Mouse (Mus musculus) CD4-positive, CD25-positive, alpha-beta regulatory T cell, adult 4 months (primary cell): ENCODE results near the gene Ino80. TPM values are rescaled to one million over a fixed set of nuclear protein-coding genes. Genes with fewer than 3 reads are reported as not detected.
"Not testable (repeated sequence)": the region's sequence is repeated elsewhere in the genome, so short reads cannot be mapped to it uniquely, and the experiment has no call there.

Experiments
- ATAC-seq: one replicate; pipeline ENCODE4 v1.8.0; 2017
- polyA plus RNA-seq, 2 experiments: library from polyadenylated mRNA; unstranded; fragments of 100-300 nt; shearing (Covaris generic); gene quantifications; one replicate each; pipeline ENCODE4 v1.2.1; 2017

Gene Ino80
- polyA plus RNA-seq: 1 to 10 TPM; 8.0 to 9.3 TPM

DNA sequence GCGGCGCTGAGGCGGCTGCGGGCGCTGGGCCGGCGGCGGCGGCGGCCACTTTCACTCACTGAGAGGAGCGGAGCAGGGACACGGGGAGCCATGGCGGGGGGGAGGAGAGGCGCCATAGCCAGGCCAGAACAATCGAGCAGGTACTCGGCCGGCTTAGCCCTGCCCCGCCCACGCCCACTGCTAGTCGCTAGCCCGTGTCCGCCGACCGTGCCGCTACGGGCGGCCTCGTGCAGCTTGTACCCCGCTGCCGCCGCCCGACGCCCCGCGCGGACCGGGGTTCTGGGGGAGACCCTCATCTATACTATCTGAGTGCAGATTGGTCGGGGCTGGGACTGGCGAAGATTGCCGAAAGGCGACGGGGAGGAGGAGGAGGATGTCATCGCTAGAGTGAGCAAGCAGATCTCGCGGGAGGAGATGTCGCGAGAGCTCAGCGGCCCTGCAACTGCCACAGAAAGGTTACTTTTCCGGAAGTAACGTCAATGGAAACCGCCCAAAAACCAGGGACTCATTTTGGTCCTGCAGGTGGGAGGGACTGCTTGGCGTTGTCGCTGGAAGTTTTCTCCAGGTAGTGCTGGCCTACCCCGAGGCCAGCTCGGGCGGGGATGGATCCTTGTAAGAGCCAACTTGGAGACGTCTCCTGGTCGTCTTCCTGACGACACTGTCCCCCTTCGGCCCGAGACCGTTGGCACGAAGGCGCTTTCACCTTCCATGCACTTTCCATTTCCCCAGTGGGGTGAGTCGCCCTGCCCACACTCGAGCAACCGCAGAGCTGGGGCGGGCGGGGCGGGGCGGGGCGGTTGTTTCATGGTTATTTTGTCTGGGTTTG, at the start of gene Ino80:
TSS of gene Ino80 (minus strand) at position 117 of the 826 bp plus-strand sequence.
- ATAC-seq: peak; percentile 91

DNA sequence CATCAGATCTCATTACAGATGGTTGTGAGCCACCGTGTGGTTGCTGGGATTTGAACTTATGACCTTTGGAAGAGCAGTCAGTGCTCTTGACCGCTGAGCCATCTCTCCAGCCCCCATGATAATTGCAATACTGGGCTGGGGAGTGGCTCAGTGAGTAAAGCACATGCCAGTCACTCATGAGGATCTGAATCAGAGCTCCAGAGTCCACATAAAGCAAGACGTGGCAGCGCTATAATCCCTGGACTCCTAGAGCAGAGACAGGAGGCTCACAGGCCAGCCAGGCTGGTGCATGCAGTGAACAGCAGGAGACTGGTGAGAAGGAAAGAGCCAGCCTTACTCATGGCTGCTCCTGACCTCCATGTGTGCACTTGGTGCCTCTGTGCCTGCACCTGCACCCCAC, 47.9 kb upstream of the Ino80 start:
- no peak for ATAC-seq

DNA sequence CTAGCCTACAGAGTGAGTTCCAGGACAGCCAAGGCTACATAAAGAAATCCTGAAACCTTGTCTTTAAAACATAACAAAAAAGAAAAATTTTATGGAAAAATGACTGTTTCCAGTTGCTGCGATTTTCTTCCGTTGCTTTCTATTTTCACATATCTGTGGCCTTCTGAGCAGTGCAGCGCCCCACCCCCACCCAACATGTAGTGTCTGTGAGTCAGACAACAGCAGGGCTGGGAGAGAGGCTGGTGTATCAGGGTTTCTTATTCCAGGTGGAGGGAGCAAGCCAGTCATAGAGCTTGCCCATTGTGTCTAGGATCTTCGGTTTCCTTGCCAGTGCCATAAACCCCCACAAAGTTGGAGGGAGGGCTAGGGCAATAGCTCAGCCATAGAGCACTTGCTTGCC, 46.3 kb upstream of the Ino80 start:
- no peak for ATAC-seq

DNA sequence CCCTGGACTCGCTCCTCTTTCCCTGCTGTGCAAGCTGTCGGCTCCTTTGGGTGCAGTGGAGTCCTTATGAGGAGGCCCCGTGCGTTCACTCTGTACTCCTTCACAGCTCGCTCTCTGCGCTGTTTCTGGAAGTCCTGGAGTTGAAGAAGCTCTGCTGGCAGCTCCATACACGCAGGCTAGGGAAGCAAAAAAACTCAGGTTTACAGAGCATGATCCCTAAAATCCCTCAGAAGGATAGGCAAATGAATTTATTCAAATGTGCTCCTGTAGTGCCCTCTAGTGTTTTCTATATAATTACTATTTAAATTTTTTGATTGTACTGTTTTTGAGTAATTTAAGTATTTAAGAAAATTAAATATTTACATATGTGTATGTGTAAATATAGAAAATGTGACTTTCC, 43.1 kb upstream of the Ino80 start:
- no peak for ATAC-seq

DNA sequence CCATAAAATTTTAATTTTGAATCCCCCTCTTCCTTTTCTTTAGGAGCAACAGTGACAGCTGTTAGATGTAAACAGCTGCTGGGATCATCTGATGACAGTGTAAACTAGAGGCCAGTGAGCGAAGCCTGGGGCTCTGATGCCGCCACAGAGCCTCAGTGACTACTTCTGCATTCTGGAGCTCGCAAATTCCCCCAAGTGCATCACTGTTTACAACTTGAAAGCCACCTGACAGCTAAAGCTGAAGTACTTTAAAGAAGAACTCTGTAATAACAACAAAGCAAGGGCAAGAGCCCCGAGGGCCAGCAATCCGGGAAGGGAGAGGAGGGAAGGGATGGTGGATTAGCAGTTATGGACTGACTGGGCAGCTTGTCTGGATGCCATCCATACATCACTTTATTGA, 39.3 kb upstream of the Ino80 start:
- no peak for ATAC-seq

DNA sequence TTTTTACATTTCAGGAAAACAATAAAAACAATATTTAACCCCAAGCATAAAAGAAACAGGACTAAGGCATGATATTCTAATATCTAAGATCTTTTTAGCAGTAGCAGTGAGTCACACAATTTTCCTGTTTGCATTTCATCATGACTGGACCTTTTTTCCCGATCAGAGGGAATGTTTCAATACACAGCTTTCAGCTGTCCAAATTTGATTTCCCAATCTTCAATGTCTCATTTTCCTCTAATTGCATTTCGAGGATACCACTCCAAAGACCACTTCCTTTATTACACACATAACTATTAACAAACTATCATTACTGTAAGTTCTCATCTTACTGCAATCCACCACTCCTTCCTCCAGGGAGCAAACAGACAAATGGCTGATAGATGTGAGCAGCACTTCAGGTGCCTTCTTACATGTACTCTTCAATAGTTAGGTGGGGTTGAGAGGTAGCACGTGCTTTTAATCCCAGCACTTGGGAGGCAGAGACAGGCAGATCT, 36.6 kb upstream of the Ino80 start:
- ATAC-seq: no peak

DNA sequence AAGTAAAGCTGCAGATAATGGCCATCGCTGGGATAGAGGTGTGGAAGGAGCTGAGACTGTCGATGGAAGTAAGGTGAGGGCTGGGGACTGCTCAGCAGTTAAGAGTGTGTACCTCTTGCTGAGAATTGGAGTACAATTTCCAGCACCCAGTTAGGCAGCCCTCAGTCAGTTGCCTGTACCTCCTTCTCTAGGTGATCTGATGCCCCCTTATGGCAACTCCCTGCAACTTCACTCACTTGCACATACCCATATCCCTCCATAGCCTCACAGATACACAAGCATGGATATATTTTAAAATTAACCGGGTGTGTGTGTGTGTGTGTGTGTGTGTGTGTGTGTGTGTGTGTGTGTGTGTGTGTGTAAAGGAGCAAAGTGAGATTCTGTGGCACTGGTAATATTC, 34.8 kb upstream of the Ino80 start:
- ATAC-seq: no peak

DNA sequence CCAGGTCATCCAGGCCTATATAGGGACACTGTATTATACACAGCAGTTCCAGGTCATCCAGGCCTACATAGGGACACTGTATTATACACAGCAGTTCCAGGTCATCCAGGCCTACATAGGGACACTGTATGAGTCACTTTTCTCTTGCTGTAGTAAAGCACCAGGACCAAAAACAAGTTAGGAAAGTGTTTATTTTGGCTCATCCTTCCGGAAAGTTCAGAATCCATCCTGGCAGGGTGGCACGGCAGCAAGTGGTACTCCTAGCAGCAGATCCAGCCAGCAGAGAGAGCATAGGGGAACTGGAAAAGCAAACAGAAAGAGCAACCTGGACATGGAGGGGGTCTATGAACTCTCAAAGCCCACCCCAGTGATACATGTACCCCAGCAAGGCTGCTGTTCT, 33.4 kb upstream of the Ino80 start:
- ATAC-seq: no peak

DNA sequence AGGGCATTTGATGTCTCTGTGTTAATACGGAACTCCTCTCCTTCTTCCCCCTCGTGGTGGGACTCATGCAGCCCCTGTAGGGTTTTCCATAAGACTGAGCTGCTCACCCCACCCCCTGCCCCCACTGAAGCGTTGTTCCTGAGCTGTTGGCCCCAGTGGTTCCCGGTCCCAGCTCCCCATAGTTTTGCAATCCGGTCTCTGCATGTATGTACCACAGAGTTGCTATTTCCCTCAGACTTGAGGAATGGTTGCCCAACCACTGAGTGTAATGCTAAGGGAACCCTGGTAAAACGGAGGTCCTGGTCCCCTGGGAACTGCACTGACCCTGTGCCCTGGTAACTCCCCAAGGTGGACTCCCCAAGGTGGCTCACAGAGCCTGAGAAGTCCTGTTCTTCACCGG, 31.0 kb upstream of the Ino80 start:
- not testable (repeated sequence) for ATAC-seq

DNA sequence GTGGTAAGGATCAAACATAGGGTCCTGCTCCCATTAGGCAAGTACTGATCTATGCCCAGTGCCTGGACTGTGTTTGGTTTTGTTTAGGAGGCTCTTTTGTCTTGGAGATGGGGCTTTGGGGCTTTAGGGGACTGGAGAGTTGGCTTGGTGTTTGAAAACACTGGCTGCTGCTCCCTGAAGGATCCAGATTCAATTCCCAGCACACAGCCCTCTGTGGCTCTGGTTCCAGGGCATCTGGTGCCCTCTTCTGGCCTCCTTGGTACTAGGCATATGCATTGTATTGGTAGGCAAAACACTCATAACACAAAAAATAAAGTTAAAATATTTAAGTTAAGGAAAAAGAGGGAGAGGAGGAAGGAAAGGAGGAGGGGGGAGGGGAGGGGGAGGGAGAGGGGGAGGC, 29.6 kb upstream of the Ino80 start:
- no peak for ATAC-seq

DNA sequence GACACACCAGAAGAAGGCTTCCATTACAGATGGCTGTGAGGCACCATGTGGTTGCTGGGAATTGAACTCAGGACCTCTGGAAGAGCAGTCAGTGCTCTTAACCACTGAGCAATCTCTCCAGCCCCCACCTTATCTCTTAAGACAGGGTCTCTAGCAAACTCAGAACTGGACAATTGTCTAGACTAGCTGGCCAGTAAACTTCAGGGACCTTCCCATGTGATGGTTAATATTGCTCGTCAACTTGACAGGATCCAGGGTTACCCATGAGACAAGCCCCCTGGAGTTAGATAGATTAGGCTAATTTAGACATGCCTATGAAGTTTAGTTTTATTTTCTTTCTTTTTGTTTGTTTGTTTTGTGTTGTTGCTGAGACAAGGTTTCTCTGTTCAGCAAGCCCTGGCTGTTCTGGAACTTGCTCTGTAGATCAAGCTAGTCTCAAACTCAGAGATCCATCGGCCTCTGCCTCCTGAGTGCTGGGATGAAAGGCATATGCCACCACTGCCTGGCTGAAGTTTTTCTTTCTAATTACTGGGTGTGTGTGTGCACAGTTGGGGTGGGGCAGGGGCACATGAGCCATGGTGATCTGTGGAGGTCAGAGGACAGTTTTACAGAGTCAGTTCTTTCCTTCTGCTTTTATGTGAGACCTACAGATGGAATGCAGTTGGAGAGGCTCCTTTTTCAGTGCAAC, 23.6 kb upstream of the Ino80 start:
- ATAC-seq: no peak

DNA sequence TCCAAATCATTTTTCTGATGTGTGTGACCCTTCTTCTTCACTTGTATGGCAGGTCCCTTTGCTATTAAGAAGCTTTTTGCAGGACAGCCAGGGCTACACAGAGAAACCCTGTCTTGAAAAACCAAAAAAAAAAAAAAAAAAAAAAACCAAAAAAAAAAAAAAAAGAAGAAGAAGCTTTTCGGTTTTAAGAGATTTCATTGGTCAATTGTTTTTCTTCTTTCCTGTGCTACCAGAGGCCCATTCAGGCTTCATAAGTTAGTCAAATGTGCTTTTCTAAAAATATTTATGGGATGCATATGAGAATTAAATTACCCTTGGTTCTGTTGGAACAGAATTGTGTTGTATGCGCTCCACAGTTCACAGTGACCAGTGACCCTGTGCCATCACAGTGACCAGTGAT, 21.4 kb upstream of the Ino80 start:
- no peak for ATAC-seq

DNA sequence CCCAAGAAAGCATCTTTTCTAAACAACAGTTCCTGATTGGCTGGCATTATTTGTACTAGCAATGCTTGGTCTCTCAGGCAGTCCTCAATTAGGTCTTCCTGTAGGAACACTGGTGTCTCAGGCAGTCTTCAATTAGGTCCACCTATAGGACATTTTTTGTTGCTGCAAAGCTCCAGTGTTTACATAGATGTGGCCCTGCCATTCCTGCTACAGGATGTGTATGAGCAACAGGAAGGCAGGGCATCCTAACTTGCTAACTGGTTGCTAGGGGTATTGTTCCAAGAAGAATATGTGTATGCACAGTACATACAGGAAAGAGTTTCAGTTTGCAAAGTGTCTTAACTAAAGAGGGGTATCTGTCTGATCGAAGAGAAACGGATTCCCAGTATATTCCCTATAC, 18.6 kb upstream of the Ino80 start:
- no peak for ATAC-seq

DNA sequence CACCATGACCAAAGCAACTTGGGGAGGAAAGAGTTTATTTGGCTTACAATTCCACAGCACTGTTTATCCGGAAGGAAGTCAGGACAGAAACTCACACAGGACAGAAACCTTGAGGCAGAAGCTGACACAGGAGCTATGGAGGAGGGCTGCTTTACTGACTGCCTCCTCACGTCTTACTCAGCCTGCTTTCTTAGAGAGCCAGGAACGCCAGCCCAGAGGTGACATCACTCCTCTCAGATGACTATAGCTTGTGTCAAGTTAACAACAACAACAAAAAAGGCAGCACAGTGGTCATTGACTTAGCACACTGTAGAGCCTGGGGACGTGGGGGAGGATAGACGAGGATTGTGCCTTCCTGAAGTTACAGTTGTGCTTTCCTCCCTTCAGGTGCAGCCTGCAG, 14.5 kb upstream of the Ino80 start:
- ATAC-seq: no peak

DNA sequence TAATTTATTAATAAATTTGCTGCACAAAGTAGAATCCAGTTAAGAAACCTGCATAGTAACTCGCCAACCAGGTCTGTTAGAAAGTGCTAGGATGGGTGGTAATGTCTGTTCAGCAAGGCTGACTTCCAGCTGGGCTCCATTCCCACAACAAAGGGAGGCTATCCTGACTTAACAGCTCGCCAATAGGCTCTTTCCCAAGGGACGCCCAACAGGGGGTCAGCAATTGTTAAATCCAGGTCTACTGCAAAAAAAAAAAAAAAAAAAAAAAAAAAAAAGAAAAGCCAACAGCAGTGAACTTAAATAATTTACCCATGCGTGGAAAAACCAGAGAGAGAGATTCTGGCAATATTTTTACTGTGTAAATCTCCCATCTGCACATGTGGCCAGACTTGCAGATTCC, 9.0 kb upstream of the Ino80 start:
- no peak for ATAC-seq

DNA sequence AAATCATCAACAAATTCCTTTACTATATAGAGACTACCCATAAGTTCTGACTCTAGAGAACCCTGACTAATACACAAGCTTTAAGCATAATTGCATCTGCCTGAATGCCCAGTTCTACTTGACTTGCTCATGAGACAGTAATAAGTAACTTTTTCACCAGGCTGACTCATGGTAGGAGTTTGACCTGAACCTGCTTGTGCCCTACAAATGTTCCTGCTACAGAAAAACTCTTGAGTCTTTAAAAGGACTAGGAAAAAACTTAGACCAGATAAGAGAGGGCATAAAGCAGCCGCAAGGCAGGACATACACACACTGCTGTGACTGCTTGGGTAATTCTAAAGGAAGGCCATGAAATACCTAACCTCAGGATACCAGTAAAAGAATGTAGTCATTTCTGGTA, 4.8 kb upstream of the Ino80 start:
- no peak for ATAC-seq

DNA sequence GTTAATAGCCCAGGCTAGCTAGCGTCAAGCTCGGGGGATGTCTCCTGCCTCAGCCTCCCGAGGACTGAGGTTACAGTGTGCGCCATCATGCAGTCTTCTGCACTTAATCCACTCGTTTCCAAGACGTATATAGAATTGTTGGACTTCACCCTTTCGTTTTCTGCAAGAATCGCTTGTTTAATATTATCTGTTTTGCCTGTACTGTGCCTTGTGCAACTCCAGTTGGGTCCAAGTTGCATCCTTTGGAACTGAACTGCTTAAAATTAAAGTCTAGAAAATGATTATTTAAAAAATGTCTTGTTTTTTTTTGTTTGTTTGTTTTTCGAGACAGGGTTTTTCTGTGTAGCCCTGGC, 886 bp upstream of the Ino80 start:
- ATAC-seq: no peak

DNA sequence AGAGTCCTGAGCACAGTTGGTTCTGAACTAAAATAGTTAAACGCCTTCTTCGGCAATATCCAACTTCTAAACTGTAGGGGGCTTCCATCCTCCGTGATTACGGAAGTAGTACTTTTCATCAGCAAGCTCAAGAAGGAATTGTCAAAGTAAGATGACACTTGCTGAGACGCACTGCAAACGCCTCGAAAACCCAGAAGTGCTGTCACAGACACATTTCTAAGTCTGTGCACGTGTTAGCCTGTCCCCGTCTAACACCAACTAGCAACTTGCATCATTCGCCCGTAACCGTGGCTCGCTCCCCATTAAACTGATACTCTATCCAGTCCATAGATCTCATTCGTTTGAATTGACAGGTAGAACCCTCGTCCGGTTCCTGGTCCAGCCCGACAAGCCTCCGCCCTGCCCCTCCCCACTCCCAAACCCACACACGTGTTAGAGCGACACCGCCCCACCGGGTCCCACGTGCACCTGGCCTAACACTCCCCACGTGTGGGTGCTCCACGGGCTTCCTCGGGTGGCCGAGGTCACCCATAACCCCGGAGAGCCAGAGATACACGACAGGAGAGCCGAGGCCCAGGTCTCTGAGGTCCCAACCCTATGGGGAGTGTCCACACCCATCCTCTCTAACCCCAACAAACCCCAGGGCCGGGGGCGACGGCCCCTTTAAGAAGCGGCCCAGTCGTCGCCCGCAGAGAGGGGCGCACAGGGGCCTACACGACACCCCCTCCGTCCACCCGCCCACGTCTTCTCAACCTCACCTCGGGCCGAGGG, 681 bp downstream of the Ino80 start:
- ATAC-seq: peak; percentile 33

DNA sequence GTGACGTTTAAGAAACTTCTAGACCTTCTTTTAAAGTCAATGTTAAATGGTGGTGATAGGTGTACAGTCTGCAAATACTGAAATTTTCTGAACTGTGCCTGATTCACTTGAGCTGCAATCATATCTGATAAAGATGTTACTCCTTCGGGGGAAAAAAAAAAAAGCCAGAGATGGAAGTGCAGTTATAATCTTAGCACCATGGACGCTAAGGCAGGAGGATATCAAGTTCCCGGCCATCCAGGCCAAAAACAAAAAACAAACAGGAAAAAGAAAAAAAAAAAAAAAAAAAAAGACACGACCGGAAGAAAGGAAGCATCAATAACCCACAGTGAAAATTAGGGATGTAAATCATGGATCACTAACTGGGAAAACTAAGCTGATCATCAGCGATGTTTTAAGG, 1.3 kb downstream of the Ino80 start:
- ATAC-seq: no peak

DNA sequence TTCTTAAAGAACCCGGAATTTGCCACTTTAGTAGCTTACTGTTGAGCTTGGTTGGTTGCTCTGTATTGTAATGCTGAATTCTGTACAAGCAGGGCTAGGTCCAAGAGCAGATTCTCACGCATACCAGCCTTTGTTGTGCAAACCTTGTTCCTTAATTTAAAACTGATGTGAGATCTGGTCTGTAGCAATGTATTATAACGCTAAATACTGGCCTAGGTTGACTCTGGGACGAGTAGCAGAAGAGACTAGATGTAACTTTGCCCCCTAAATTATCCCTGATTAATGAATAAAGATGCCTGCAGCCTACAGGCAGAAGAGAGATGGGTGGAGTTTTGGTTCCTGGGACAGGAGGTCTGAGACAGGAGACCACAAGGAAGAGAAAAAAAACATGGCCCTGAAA, 13.5 kb downstream of the Ino80 start:
- ATAC-seq: no peak

DNA sequence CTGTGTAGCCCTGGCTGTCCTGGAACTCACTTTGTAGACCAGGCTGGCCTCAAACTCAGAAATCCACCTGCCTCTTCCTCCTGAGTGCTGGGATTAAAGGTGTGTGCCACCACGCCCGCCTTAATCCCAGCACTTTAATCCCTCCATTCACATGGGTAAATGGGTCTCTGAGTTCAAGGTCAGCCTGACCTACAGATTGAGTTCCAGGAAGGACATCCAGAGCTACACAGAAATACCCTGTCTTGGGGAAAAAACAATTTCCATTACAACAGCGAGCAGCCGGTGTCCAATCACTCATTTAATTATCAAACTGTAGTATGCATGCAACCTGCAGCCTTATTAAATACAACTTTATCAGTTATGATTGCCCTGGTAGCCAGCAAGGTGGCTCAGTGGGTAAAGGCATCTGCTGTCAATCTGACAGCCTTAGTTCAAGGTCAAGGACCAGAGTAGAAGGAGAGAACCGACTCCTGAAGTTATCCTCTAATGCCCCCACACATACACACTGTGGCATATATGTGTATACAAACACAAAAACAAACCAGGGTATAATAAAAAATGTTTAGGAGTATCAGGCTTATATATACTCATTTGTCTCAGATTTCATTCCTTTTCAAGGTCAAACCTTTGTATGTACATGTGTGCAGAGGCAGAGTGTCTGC, 14.2 kb downstream of the Ino80 start:
- no peak for ATAC-seq

DNA sequence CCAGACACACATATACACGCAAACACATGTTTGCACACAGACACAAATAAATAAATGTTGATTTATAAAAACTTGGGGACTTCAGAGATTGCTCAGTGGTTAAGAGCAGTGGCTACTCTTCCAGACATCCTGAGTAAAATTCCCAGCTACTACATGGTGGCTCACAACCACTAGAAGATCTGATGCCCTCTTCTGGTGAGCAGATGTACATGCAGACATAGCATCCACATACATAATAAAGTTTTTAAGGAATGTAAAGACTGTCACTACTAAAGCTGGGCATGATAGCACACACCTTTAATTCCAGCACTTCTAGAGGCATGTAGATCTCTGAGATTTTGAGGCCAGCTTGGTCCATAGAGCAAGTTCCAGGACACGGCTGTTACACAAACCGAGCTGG, 16.5 kb downstream of the Ino80 start:
- ATAC-seq: no peak

DNA sequence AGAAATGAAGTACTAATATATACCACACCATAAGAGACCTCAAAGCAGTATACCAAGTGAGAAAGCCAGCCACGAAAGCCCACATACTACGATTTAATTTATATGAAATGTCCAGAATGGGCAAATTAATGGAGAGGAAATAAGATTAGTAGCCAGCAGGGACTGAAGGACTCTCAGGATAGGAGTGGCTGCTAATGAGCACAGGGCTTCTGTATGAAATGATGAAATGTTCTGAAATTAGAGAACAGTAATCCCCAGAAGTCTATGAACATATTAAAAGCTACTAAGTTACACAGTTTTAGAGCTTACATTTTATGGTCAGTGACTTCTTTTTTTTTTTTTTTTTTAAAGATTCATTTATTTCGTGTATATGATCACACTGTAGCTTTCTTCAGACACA, 22.9 kb downstream of the Ino80 start:
- no peak for ATAC-seq
